Comparison of ENCODE assay signal across 22 mouse cellular contexts in the genomic region with DNA sequence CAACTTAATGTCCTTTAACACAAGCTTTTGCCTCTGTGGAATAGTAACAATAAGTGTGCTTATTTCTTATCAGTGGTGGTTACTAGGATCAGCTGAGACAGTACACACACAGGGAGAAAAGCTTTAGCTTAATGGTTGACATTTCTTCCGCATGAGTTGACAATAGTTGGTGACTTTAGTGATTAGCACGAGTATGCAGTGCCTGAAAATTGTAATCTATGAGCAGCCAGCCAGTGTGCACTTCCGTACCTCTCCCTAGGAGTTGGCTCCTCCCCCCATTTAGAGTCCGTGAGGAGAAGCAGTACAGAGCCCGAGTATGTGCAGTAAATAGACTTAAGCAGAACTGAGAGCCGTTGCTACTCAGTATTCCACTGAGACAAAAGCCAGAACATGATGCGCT. TPM values are rescaled to one million over a fixed set of nuclear protein-coding genes. Genes with fewer than 3 reads are reported as not detected.
DNase-seq lines count a peak whose midpoint lies in the region; ATAC-seq and TF ChIP-seq lines count a peak whose summit lies in the region.
"Had no signal": no experiment of that assay in that cellular context is flagged by ENCODE, and none has a peak within 500 bp of the region (broad histone marks: within the 10 kb centered on the region; RNA-seq: fewer than 3 reads in every experiment).

No protein-coding gene starts in this region.

- peak; percentile 69 for DNase-seq in heart, embryonic 10.5 days (ENCODE audit: low spot score)
- no peak for DNase-seq in heart, postnatal 10 days
- DNase-seq in MEL (ENCODE audit: low read depth, low spot score): peak; percentile 96
- peak; percentile 9 for DNase-seq in brain, embryonic 14.5 days (ENCODE audit: low read depth)
- no peak for DNase-seq in cerebellum, postnatal 10 days
- no peak for DNase-seq in adrenal gland, adult 2 months
- DNase-seq: adrenal gland, adult 8-10 months; cerebellum, adult 9-11 months; gastrocnemius, postnatal 10 days; kidney, adult 8-10 months; kidney, postnatal 14 days; thymus, adult 18-20 months; thymus, postnatal 4 days had no signal

- H3K9me3 ChIP-seq in heart, embryonic 10.5 days: no peaks in the 10 kb centered on the region
- no peaks in the 10 kb centered on the region for H3K9me3 ChIP-seq in MEL (replicated peaks; ENCODE audit: insufficient read depth, low read length)
- peaks cover 8% of the 10 kb centered on the region; the same call in 1 of the 2 replicates for H3K9me3 ChIP-seq in limb, embryonic 12.5 days
- H3K9me3 ChIP-seq: neural tube, embryonic 15.5 days; stomach, embryonic 15.5 days had no signal

- peak in 1 of 2 experiments; percentile 44; a peak in 1 of 4 replicates for TF ChIP-seq POLR2A in MEL (IDR thresholded peaks at IDR 0.05; ENCODE audit: control insufficient read depth in 1 of 2, insufficient read depth in 1 of 2, low read depth in 1 of 2, low read length in 2 of 2, poor library complexity in 1 of 2)
- TF ChIP-seq POLR2A in brain, embryonic 14.5 days (IDR thresholded peaks at IDR 0.05; ENCODE audit: borderline replicate concordance, extremely low read depth, insufficient read depth, insufficient read length, poor library complexity, severe bottlenecking): no peak

- H3K27ac ChIP-seq in heart, embryonic 10.5 days: no peak overlapping the region
- peak overlapping the region; percentile 80 for H3K27ac ChIP-seq in MEL (ENCODE audit: control insufficient read depth, low read depth, low read length)
- no peak overlapping the region for H3K27ac ChIP-seq in limb, embryonic 12.5 days
- H3K27ac ChIP-seq: hindbrain, embryonic 14.5 days; liver, embryonic 14.5 days; macrophage; neural tube, embryonic 15.5 days; stomach, embryonic 15.5 days had no signal

- H3K36me3 ChIP-seq in heart, embryonic 10.5 days: no peaks in the 10 kb centered on the region
- peaks cover 0 to 12% of the 10 kb centered on the region in 2 experiments; a peak in 3 of 4 replicates for H3K36me3 ChIP-seq in MEL (ENCODE audit: control insufficient read depth in 1 of 2, insufficient read depth in 2 of 2, low read length in 2 of 2)
- peaks cover 48% of the 10 kb centered on the region for H3K36me3 ChIP-seq in limb, embryonic 12.5 days
- H3K36me3 ChIP-seq: neural tube, embryonic 15.5 days; stomach, embryonic 15.5 days had no signal

- no peak for TF ChIP-seq CTCF in MEL (IDR thresholded peaks at IDR 0.05 in 2 of 3, conservative IDR thresholded peaks at IDR 0.05 in 1 of 3; ENCODE audit: control insufficient read depth in 1 of 3, insufficient read depth in 1 of 3, low read depth in 2 of 3, low read length in 3 of 3, poor library complexity in 1 of 3, severe bottlenecking in 1 of 3)
- no peak for TF ChIP-seq CTCF in brain, embryonic 14.5 days (IDR thresholded peaks at IDR 0.05; ENCODE audit: borderline replicate concordance, extremely low read depth, insufficient read depth, insufficient read length)

- peaks cover 83% of the 10 kb centered on the region for H3K27me3 ChIP-seq in heart, embryonic 10.5 days (ENCODE audit: insufficient read depth, poor library complexity, severe bottlenecking)
- no peaks in the 10 kb centered on the region for H3K27me3 ChIP-seq in MEL (ENCODE audit: control insufficient read depth in 1 of 2, insufficient read depth in 2 of 2, low read length in 2 of 2)
- H3K27me3 ChIP-seq in limb, embryonic 12.5 days: peaks cover 5% of the 10 kb centered on the region; the same call in 1 of the 2 replicates

- no peaks in the 10 kb centered on the region for H3K4me1 ChIP-seq in heart, embryonic 10.5 days
- peaks cover 2 to 5% of the 10 kb centered on the region in 2 experiments; a peak in 3 of 4 replicates for H3K4me1 ChIP-seq in MEL (ENCODE audit: control insufficient read depth in 1 of 2, insufficient read depth in 2 of 2, low read length in 2 of 2)
- peaks cover 71% of the 10 kb centered on the region for H3K4me1 ChIP-seq in limb, embryonic 12.5 days (replicated peaks)
- H3K4me1 ChIP-seq: neural tube, embryonic 15.5 days; stomach, embryonic 15.5 days had no signal

- peak overlapping the region; percentile 15 for H3K4me2 ChIP-seq in limb, embryonic 12.5 days
- H3K4me2 ChIP-seq: hindbrain, embryonic 14.5 days; neural tube, embryonic 15.5 days; stomach, embryonic 15.5 days had no signal

- ATAC-seq in limb, embryonic 12.5 days (ENCODE audit: insufficient number of reproducible peaks, insufficient read depth, low FRiP score, low TSS enrichment, low read depth): no peak
- ATAC-seq: midbrain, embryonic 16.5 days had no signal

- no peak overlapping the region for H3K4me3 ChIP-seq in heart, embryonic 10.5 days
- H3K4me3 ChIP-seq in MEL (ENCODE audit: control insufficient read depth in 1 of 2, insufficient read depth in 1 of 2, low read depth in 2 of 2, low read length in 2 of 2): peak overlapping the region; percentile 54
- no peak overlapping the region for H3K4me3 ChIP-seq in limb, embryonic 12.5 days (replicated peaks)
- H3K4me3 ChIP-seq: erythroblast, embryonic 14.5 days; neural tube, embryonic 15.5 days; stomach, embryonic 15.5 days had no signal

- WGBS in heart, embryonic 10.5 days: 34% methylated on average over 7 of the region's 7 CpGs
- 32% methylated on average over 7 of the region's 7 CpGs for WGBS in limb, embryonic 12.5 days

- TF ChIP-seq RAD21 in MEL (IDR thresholded peaks at IDR 0.05; ENCODE audit: low read depth, low read length): no peak

- peak overlapping the region; percentile 56 for H3K9ac ChIP-seq in MEL (ENCODE audit: control insufficient read depth, low read depth, low read length, poor library complexity, severe bottlenecking)
- H3K9ac ChIP-seq in limb, embryonic 12.5 days (replicated peaks): no peak overlapping the region
- H3K9ac ChIP-seq: hindbrain, embryonic 14.5 days; liver, embryonic 14.5 days; neural tube, embryonic 15.5 days; stomach, embryonic 15.5 days had no signal

- 0 out of 2 replicates have a peak, but pooled peaks cover 1% of the 10 kb centered on the region for H3K79me2 ChIP-seq in MEL (ENCODE audit: control insufficient read depth, insufficient read depth, low read length, poor library complexity)

- peak; percentile 85 to 87 for TF ChIP-seq EP300 in MEL (IDR thresholded peaks at IDR 0.05; ENCODE audit: low read depth in 1 of 2, low read length in 2 of 2)

- intact Hi-C loops in heart, postnatal 10 days (cut with DNase I): no loop called here

TF ChIP-seq in MEL, 35 proteins besides CTCF, POLR2A, EP300 and RAD21:
- TF ChIP-seq MAX (IDR thresholded peaks at IDR 0.05; ENCODE audit: low read length) (peak; percentile 72), TCF12 (IDR thresholded peaks at IDR 0.05; ENCODE audit: low read depth, low read length) (peak; percentile 85), GATA1 (IDR thresholded peaks at IDR 0.05; ENCODE audit: low read depth, low read length) (peak; percentile 89), MYC (IDR thresholded peaks at IDR 0.05; ENCODE audit: low read depth, low read length) (peak; percentile 74; the same call in 1 of the 2 replicates), SIN3A (IDR thresholded peaks at IDR 0.05; ENCODE audit: low read length) (peak; percentile 98), ZMIZ1 (IDR thresholded peaks at IDR 0.05; ENCODE audit: low read depth, low read length) (peak; percentile 21; the same call in 1 of the 2 replicates), JUND (IDR thresholded peaks at IDR 0.05; ENCODE audit: low read depth, low read length) (no peak), ELF1 (IDR thresholded peaks at IDR 0.05; ENCODE audit: low read depth, low read length) (peak; percentile 91), BHLHE40 (IDR thresholded peaks at IDR 0.05; ENCODE audit: borderline replicate concordance, low read depth, low read length) (peak; percentile 81; the same call in 1 of the 2 replicates), HCFC1 (IDR thresholded peaks at IDR 0.05; ENCODE audit: low read depth, low read length) (no peak), MXI1 (IDR thresholded peaks at IDR 0.05; ENCODE audit: low read depth, low read length) (peak; percentile 95), RCOR1 (IDR thresholded peaks at IDR 0.05; ENCODE audit: low read depth, low read length) (peak; percentile 68), CHD2 (IDR thresholded peaks at IDR 0.05; ENCODE audit: low read length) (no peak), ETS1 (IDR thresholded peaks at IDR 0.05; ENCODE audit: low read depth, low read length) (peak; percentile 99), NELFE (IDR thresholded peaks at IDR 0.05; ENCODE audit: low read depth, low read length) (peak; percentile 30; the same call in 1 of the 2 replicates), TAL1 (IDR thresholded peaks at IDR 0.05; ENCODE audit: low read length) (peak; percentile 91), NRF1 (IDR thresholded peaks at IDR 0.05; ENCODE audit: insufficient read depth, low read depth, low read length, poor library complexity, severe bottlenecking) (no peak), TBP (IDR thresholded peaks at IDR 0.05; ENCODE audit: low read depth, low read length) (peak; percentile 38; the same call in 1 of the 2 replicates), MAZ (IDR thresholded peaks at IDR 0.05; ENCODE audit: low read depth, low read length) (0 out of 2 replicates have a peak, but pooled peaks have one; percentile 37)
TF ChIP-seq in MEL: peak in this region for 15.

RNA-seq across cellular contexts. Expression of a gene that starts 24.5 kb away (rescaled TPM):
- polyA plus RNA-seq in heart, embryonic 10.5 days (2016; fragmentation: Nextera tagmentation; extraction: Ambion mirVana): 0.12 and 0.67 TPM in 2 replicates
- total RNA-seq in heart, postnatal 10 days (2021): under 1 TPM; 0.40 to 0.43 TPM
- 8.9 and 9.8 TPM in 2 replicates for total RNA-seq in MEL (2012; rRNA removed)
- polyA plus RNA-seq in MEL (2012; ENCODE audit: insufficient read depth in 1 of 2, insufficient read length in 2 of 2, low read depth in 1 of 2, low replicate concordance in 2 of 2, missing spikeins in 1 of 2): 10 to 100 TPM in 1 of 2 experiments, not detected in 1; 13.0 TPM
- 3.1 and 4.2 TPM in 2 replicates for polyA plus RNA-seq in brain, embryonic 14.5 days (2012; rRNA removed)
- polyA plus RNA-seq in limb, embryonic 12.5 days (2016; fragmentation: Nextera tagmentation; extraction: Ambion mirVana): 26.5 and 32.6 TPM in 2 replicates
- total RNA-seq in adrenal gland, adult 2 months (2021): under 1 TPM in 1 of 2 experiments, not detected in 1; 0.24 TPM
- polyA plus RNA-seq in adrenal gland, adult 2 months (2012; rRNA removed): 0.08 and 0.10 TPM in 2 replicates
- polyA plus RNA-seq: erythroblast, embryonic 14.5 days; intestine, embryonic 14.5 days; macrophage had no signal

Comparison
In these comparisons a context has a peak if more than half of its experiments do, and no peak if none do; other contexts are left out.
1. DNase-seq: peak in heart, embryonic 10.5 days (single experiment), MEL (single experiment) and brain, embryonic 14.5 days (single experiment); none in heart, postnatal 10 days (0 of 2), cerebellum, postnatal 10 days (0 of 2) and adrenal gland, adult 2 months (single experiment).
2. H3K4me3 ChIP-seq: peak in MEL (2 of 2); none in heart, embryonic 10.5 days (single experiment) and limb, embryonic 12.5 days (single experiment).